ENCODE assay signal across 11 mouse cellular contexts in genomic region chr16:4884930-4885329, GRCm38 (mm10). TPM values are rescaled to one million over a fixed set of nuclear protein-coding genes. Genes with fewer than 3 reads are reported as not detected.
DNase-seq lines count a peak whose midpoint lies in the region; ATAC-seq and TF ChIP-seq lines count a peak whose summit lies in the region.
"Had no signal": no experiment of that assay in that cellular context is flagged by ENCODE, and none has a peak within 500 bp of the region (broad histone marks: within the 10 kb centered on the region; RNA-seq: fewer than 3 reads in every experiment).

No protein-coding gene starts in this region.

- intact Hi-C loops in heart, postnatal 10 days (cut with DNase I), result no loop called here

- peak overlapping the region; percentile 93 for H3K27ac ChIP-seq in heart, embryonic 15.5 days
- no peak overlapping the region for H3K27ac ChIP-seq in ES-E14 (ENCODE audit: insufficient read depth, low read depth, low read length, poor library complexity, severe bottlenecking)
- H3K27ac ChIP-seq in forebrain, embryonic 13.5 days, result peak overlapping the region; percentile 57
- no peak overlapping the region for H3K27ac ChIP-seq in liver, embryonic 16.5 days (ENCODE audit: low read length)

- 0 out of 2 replicates have a peak overlapping the region, but pooled peaks have one; percentile 76 for H3K4me2 ChIP-seq in heart, embryonic 15.5 days
- H3K4me2 ChIP-seq in forebrain, embryonic 13.5 days, result peak overlapping the region; percentile 88
- peak overlapping the region; percentile 83; the same call in 1 of the 2 replicates for H3K4me2 ChIP-seq in liver, embryonic 16.5 days (ENCODE audit: low read depth, low read length)

- no peaks in the 10 kb centered on the region for H3K9me3 ChIP-seq in heart, embryonic 15.5 days (replicated peaks)
- no peaks in the 10 kb centered on the region for H3K9me3 ChIP-seq in ES-E14 (ENCODE audit: control insufficient read depth, insufficient read depth, low read depth, low read length)
- no peaks in the 10 kb centered on the region for H3K9me3 ChIP-seq in forebrain, embryonic 13.5 days (replicated peaks)
- no peaks in the 10 kb centered on the region for H3K9me3 ChIP-seq in liver, embryonic 16.5 days (replicated peaks; ENCODE audit: control insufficient read depth, low read length)

- 58% methylated on average over 10 of the region's 10 CpGs for WGBS in heart, embryonic 15.5 days
- 95% methylated on average over 10 of the region's 10 CpGs for WGBS in forebrain, embryonic 13.5 days
- WGBS in liver, embryonic 16.5 days (ENCODE audit: insufficient replicate concordance), result 88% methylated on average over 10 of the region's 10 CpGs

- H3K36me3 ChIP-seq in heart, embryonic 15.5 days, result no peaks in the 10 kb centered on the region
- H3K36me3 ChIP-seq in ES-E14 (ENCODE audit: control insufficient read depth, insufficient read depth, low read length, poor library complexity, severe bottlenecking), result no peaks in the 10 kb centered on the region; the same call in 1 of the 2 replicates
- H3K36me3 ChIP-seq in forebrain, embryonic 13.5 days (ENCODE audit: poor library complexity, severe bottlenecking), result no peaks in the 10 kb centered on the region
- H3K36me3 ChIP-seq in liver, embryonic 16.5 days (ENCODE audit: control insufficient read depth, insufficient read depth), result no peaks in the 10 kb centered on the region

- H3K27me3 ChIP-seq in heart, embryonic 15.5 days, result no peaks in the 10 kb centered on the region
- H3K27me3 ChIP-seq in forebrain, embryonic 13.5 days, result no peaks in the 10 kb centered on the region
- no peaks in the 10 kb centered on the region for H3K27me3 ChIP-seq in liver, embryonic 16.5 days (ENCODE audit: control insufficient read depth, insufficient read depth, low read depth, low read length)

- no peak overlapping the region for H3K9ac ChIP-seq in heart, embryonic 15.5 days
- peak overlapping the region; percentile 69 for H3K9ac ChIP-seq in ES-E14 (ENCODE audit: insufficient read depth, low read depth, low read length, poor library complexity, severe bottlenecking)
- no peak overlapping the region for H3K9ac ChIP-seq in forebrain, embryonic 13.5 days
- peak overlapping the region; percentile 81; the same call in 1 of the 2 replicates for H3K9ac ChIP-seq in liver, embryonic 16.5 days (ENCODE audit: low read depth, low read length)

- in situ Hi-C loops in ES-E14 (cut with MboI; ENCODE audit: low sequenced_read_pairs in 2 of 2, unreplicated experiment in 2 of 2), result no loop called here

- H3K4me3 ChIP-seq in heart, embryonic 15.5 days, result no peak overlapping the region; the same call in 1 of the 2 replicates
- H3K4me3 ChIP-seq in ES-E14 (ENCODE audit: insufficient read depth in 1 of 2, low read depth in 1 of 2, low read length in 2 of 2, poor library complexity in 1 of 2, severe bottlenecking in 1 of 2), result peak overlapping the region; percentile 57 to 59
- no peak overlapping the region for H3K4me3 ChIP-seq in forebrain, embryonic 13.5 days
- peak overlapping the region; percentile 81; the same call in 1 of the 2 replicates for H3K4me3 ChIP-seq in liver, embryonic 16.5 days (ENCODE audit: low read depth, low read length)

- DNase-seq in heart, postnatal 10 days, result no peak
- no peak for DNase-seq in ES-E14 (ENCODE audit: low read depth, low spot score)
- DNase-seq in layer of hippocampus, postnatal 10 days (ENCODE audit: low spot score in 2 of 2), result no peak
- DNase-seq in thymus, postnatal 10 days (ENCODE audit: low spot score in 2 of 2), result no peak
- no peak for DNase-seq in spleen, postnatal 10 days (ENCODE audit: low spot score in 2 of 2)
- DNase-seq: spleen, adult 18-20 months had no signal

- no peak for ATAC-seq in heart, embryonic 15.5 days (replicated peaks; ENCODE audit: insufficient number of reproducible peaks, insufficient read depth, low FRiP score, low read depth)
- no peak for ATAC-seq in forebrain, embryonic 13.5 days
- ATAC-seq in liver, embryonic 16.5 days (ENCODE audit: low read depth), result no peak

- peaks cover 37% of the 10 kb centered on the region for H3K4me1 ChIP-seq in heart, embryonic 15.5 days (replicated peaks)
- peaks cover 2 to 11% of the 10 kb centered on the region in 2 experiments; a peak in 2 of 4 replicates for H3K4me1 ChIP-seq in ES-E14 (ENCODE audit: control insufficient read depth in 2 of 2, insufficient read depth in 2 of 2, low read length in 2 of 2, poor library complexity in 1 of 2)
- peaks cover 41% of the 10 kb centered on the region for H3K4me1 ChIP-seq in forebrain, embryonic 13.5 days
- H3K4me1 ChIP-seq in liver, embryonic 16.5 days (ENCODE audit: control insufficient read depth, low read depth, low read length), result peaks cover 36% of the 10 kb centered on the region

TF ChIP-seq in ES-E14, 5 proteins besides CTCF, POLR2A, EP300 and RAD21:
- no peak for TF ChIP-seq ZC3H11A (IDR thresholded peaks at IDR 0.05; ENCODE audit: borderline replicate concordance, low read depth, low read length)

RNA-seq across cellular contexts. Expression of gene Mgrn1, which starts 1.1 kb away (rescaled TPM):
- 101 and 112 TPM in 2 replicates for polyA plus RNA-seq in heart, embryonic 15.5 days (2015; fragmentation: Nextera tagmentation; extraction: Ambion mirVana)
- 100 to 1,000 TPM; 186 to 187 TPM for total RNA-seq in heart, postnatal 10 days (2021)
- 24.0 and 25.7 TPM in 2 replicates for total RNA-seq in ES-E14 (2012; rRNA removed)
- 79.0 and 86.4 TPM in 2 replicates for polyA plus RNA-seq in forebrain, embryonic 13.5 days (2015; fragmentation: Nextera tagmentation; extraction: Ambion mirVana)
- polyA plus RNA-seq in liver, embryonic 16.5 days (2015; fragmentation: Nextera tagmentation; extraction: Ambion mirVana), result 28.2 and 30.4 TPM in 2 replicates
- total RNA-seq in layer of hippocampus, postnatal 10 days (2021), result 100 to 1,000 TPM; 164 to 168 TPM

RNA-seq across cellular contexts. Expression of gene Ubald1, which starts 4.8 kb away (rescaled TPM):
- 24.7 and 29.7 TPM in 2 replicates for polyA plus RNA-seq in heart, embryonic 15.5 days (2015; fragmentation: Nextera tagmentation; extraction: Ambion mirVana)
- total RNA-seq in heart, postnatal 10 days (2021), result 10 to 100 TPM; 19.7 to 23.1 TPM
- 26.7 and 41.3 TPM in 2 replicates for total RNA-seq in ES-E14 (2012; rRNA removed)
- 33.9 and 35.1 TPM in 2 replicates for polyA plus RNA-seq in forebrain, embryonic 13.5 days (2015; fragmentation: Nextera tagmentation; extraction: Ambion mirVana)
- 10.8 and 13.3 TPM in 2 replicates for polyA plus RNA-seq in liver, embryonic 16.5 days (2015; fragmentation: Nextera tagmentation; extraction: Ambion mirVana)
- 10 to 100 TPM; 68.9 to 74.7 TPM for total RNA-seq in layer of hippocampus, postnatal 10 days (2021)

RNA-seq across cellular contexts. Expression of gene 4930562C15Rik, which starts 49.7 kb away (rescaled TPM):
- 0.26 and 0.28 TPM in 2 replicates for polyA plus RNA-seq in heart, embryonic 15.5 days (2015; fragmentation: Nextera tagmentation; extraction: Ambion mirVana)
- not detected for total RNA-seq in heart, postnatal 10 days (2021)
- total RNA-seq in ES-E14 (2012; rRNA removed), result 0.09 and 0.21 TPM in 2 replicates
- 0.37 and 0.39 TPM in 2 replicates for polyA plus RNA-seq in forebrain, embryonic 13.5 days (2015; fragmentation: Nextera tagmentation; extraction: Ambion mirVana)
- 0.05 TPM in 1 of 2 replicates, not detected in the other for polyA plus RNA-seq in liver, embryonic 16.5 days (2015; fragmentation: Nextera tagmentation; extraction: Ambion mirVana)
- not detected for total RNA-seq in layer of hippocampus, postnatal 10 days (2021)
- total RNA-seq: layer of hippocampus, postnatal 14 days; monocyte, adult 5-6 weeks had no signal

RNA-seq across cellular contexts. Expression of gene Nudt16l1, which starts 53.6 kb away (rescaled TPM):
- 97.4 and 122 TPM in 2 replicates for polyA plus RNA-seq in heart, embryonic 15.5 days (2015; fragmentation: Nextera tagmentation; extraction: Ambion mirVana)
- 10 to 100 TPM; 40.5 to 43.9 TPM for total RNA-seq in heart, postnatal 10 days (2021)
- 39.6 and 40.0 TPM in 2 replicates for total RNA-seq in ES-E14 (2012; rRNA removed)
- 134 and 142 TPM in 2 replicates for polyA plus RNA-seq in forebrain, embryonic 13.5 days (2015; fragmentation: Nextera tagmentation; extraction: Ambion mirVana)
- polyA plus RNA-seq in liver, embryonic 16.5 days (2015; fragmentation: Nextera tagmentation; extraction: Ambion mirVana), result 47.8 and 49.1 TPM in 2 replicates
- total RNA-seq in layer of hippocampus, postnatal 10 days (2021), result 10 to 100 TPM; 67.0 to 76.3 TPM

Comparison
In these comparisons a context has a peak if more than half of its experiments do, and no peak if none do; other contexts are left out.
1. H3K27ac ChIP-seq: peak in heart, embryonic 15.5 days (single experiment) and forebrain, embryonic 13.5 days (single experiment); none in ES-E14 (single experiment) and liver, embryonic 16.5 days (single experiment).
2. H3K4me3 ChIP-seq: peak in ES-E14 (2 of 2) and liver, embryonic 16.5 days (single experiment); none in heart, embryonic 15.5 days (single experiment) and forebrain, embryonic 13.5 days (single experiment).
3. H3K9ac ChIP-seq: peak in ES-E14 (single experiment) and liver, embryonic 16.5 days (single experiment); none in heart, embryonic 15.5 days (single experiment) and forebrain, embryonic 13.5 days (single experiment).
4. Peak in every context shown above with its lines, with median percentiles within 50 percentile points of each other: H3K4me2 ChIP-seq.